Mouse (Mus musculus) thymus, adult 18-20 months (tissue): ENCODE measurements around the gene Ptges.
A peak's percentile ranks its signal among the peaks of the same experiment; 100 is the strongest.
"Not testable (repeated sequence)": the region's sequence is repeated elsewhere in the genome, so short reads cannot be mapped to it uniquely, and the experiment has no call there.

Experiments used
- DNase-seq, 2 experiments: peaks; one replicate each; pipeline ENCODE4 v3.0.0; 2022; ENCODE audit warnings: mixed read lengths in 2 of 2

The Ptges gene

DNA sequence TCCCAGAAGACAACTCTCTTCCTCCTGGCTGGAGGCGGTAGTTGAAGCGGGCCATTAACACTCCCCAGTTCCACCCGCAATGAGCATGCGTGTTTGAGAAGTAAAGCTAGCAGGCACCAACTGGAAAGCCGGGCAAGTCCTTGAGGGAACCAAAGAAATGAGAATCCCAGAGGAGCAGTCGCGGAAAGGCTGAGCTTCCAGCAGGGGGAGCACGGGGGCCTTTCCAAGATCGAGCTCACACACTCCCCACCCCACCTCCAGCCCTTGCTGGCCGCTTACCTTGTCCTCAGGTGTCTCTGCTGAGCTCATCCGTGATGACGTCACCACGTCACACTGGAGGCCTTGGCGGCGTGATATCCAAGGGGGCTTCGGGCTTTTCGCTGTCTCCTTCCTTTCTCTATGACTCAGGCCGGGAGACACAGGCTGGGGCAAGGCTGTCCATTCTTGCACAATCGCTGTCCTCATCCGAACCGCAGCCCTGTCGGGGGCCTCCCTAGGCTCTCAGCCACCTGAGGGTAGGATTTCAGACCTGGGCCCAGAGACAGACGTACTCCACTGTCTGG is at the start of gene Ptges:
Gene Ptges, minus strand, starts transcription at position 381 of the 563 bp plus-strand sequence.
- peak in 1 of 2 experiments; percentile 24 for DNase-seq

DNA sequence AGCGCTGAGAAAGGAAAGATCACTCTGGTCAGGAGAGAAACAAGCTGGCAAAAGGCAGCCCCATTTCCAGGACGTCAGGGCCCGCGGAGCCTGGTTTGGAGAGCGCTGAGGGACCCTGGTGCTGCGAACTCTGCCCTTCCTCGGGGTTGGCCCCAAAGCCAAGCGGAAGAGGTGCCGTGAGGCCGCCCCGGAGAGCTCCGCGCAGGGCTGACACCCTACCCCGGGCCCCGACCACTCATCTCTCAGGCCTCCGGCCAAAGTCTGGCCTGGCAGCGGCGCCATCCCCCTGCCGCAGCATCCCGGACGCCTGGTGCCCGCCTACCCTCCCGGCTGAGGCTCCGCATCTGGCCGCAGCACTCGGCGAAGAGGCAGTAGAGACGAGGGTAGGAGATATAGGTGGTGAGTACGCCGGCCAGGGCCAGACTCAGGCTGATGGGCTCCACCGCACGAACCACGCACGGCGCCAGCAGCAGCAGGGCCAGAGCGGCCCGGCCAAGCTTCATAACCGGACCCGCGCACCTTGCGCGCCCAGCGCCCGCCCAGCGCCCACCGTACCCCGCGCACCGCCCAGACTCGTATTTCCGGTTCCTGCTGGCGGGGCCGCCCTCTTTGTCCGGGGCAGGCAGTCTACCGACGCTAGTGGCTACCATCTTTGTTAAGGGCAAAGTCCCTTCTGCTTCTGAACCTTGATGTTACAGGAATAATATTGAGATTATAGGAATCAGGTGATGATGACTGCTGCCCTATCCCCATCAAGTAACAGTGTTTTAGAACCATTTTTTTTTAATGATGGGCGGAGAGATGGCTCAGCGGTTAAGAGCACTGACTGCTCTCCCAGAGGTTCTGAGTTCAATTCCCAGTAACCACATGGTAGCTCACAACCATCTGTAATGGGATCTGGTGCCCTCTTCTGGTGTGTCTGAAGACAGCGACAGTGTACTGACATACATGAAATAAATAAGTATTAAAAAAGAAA is 38.0 kb upstream of the Ptges start, which contains the start of gene Tor1a:
Gene Tor1a, minus strand, starts transcription at position 582 of the 976 bp plus-strand sequence.
- DNase-seq: peak; percentile 76 to 80

DNA sequence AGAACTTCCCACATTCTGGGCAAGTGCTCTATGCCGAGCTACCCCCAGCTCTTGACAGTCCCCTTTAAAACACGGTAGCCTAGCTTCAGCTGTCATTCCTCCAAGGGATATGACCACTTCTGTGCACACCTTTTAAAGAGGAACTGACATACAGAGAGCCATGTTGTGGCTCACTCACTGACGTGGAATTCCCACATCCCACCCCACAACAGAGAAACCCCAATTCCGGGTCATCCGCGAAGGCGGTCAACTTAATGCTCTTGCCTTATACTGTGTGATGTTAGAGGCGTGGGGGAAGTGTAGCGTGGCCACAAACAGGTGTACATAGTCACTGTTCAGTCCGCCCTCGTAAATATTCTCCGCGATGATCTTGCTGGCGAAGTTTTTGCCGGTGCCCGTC is 37.2 kb upstream of the Ptges start:
- DNase-seq: no peak

DNA sequence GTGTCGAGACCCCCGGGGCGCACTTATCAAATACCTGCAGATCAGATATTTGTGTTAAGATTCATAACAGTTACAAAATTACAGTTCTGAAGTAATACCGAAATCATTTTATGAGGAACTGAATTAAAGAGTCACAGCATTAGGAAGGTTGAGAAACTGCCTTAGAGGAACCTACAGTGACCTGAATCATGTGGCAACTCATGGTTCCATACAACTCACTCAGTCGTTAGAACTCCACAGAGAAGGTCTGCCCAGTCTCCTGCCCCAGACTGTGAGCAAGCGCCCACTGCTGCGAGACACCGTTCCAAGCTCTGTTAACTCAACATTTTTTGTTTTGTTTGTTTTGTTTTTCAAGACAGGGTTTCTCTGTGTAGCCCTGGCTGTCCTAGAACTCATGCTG is 36.0 kb upstream of the Ptges start:
- DNase-seq: no peak

DNA sequence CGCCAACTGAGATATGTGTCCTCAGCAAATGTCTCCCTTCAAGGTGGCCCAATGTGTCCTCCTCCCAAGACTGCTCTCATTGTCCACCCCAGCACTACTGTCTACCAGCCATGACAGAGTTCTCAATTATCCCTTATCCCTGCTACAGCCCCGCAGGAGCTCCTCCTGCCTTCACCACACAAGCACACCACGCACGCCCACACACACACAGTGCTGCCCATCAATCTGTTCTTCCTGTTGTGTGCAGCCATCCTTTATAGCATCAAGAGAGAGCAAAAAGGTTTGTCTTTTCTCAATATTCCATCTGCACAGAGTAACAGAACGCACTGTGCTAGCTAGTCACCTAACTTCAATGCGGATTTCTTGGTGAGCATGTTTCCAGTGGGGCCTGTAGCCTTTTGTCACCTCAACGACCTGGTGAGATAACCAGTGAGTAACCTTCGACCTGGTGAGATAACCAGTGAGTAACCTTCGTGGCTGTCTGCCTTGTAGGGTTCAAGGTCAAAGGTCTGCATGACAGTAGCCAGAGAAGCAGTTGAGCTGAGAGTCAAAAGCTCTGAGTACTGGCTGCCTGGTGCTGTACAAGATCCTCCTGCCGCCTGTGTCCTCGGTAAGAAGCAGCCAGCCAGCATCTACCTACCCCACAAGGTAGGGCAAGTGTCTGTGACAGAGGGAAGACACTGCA is 33.0 kb upstream of the Ptges start:
- DNase-seq: no peak

DNA sequence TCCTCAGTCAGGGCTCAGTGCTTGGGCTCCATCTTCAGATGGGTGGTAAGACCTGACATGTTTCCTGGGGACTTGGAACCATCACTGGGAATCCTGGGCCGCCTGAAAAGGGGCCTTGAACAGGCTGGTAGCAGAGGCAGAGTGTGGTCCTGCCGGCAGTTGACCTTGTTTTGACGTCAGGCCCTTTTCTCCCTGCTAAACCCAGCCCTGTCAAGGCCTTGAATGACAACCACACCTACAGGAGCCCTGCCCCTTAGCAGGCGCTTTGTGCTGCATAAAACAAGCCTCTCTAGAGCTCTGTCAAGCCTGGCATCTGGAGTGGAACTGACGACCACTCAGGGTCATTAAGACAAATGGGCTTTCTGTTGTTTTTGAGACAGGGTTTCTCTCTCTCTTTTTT is 30.2 kb upstream of the Ptges start:
- DNase-seq: no peak

DNA sequence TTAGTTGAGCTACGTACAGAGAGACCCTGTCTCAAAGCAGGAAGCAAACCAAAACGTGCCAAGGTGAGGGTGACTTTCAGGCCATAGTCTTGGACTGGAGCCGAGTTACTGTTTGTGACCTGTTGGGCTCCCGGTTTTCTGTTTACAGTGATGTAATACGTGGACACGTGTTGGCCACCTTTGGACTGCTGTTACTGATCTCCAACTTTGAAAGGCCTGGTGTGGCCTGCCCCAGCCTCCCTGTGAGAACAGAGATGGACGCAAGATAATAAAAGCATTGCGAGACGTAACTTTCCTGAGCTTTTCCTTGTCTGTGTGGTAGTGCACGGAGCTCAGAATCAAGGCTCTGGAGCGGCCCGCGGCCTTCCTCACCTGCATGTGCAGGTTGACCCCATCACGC is 29.1 kb upstream of the Ptges start:
- no peak for DNase-seq

DNA sequence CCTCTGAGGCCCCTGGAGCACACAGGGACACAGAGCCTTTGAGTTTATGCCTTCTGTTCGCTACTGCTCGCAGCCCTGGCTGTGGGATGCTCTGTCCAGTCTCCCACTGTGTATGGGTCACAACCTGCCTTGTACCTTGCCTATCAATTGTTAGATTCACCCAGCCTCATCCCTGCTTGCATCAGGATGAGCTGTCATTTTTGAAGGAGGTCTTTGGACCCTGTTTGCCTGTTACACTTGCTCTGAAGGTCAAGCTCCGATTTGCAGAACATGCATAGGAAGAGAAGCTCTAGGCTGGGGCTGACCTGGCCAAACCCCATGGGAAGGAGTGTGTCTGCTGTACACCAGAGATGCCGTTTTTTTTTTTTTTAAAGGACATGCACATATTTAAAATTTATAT is 27.8 kb upstream of the Ptges start:
- no peak for DNase-seq

DNA sequence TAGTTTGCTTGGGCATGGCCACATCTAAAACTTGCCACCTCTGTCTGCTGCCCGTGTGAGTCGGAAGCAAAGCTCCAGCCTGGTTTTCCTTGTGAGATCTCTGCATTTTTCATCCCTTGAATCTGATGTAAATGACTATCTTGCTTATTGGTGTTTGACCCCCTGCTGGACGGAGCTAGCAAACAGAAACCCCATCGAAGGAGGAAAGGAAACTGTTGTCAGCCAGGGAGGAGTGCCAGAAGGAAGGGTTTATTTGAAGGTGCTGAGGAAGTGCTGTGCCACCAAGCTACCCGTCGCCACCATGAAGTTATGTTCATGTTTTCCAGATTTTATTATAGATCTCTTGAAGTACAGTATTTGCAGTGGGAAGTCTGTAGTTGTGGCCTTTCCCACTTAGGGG is 25.1 kb upstream of the Ptges start:
- DNase-seq: no peak

DNA sequence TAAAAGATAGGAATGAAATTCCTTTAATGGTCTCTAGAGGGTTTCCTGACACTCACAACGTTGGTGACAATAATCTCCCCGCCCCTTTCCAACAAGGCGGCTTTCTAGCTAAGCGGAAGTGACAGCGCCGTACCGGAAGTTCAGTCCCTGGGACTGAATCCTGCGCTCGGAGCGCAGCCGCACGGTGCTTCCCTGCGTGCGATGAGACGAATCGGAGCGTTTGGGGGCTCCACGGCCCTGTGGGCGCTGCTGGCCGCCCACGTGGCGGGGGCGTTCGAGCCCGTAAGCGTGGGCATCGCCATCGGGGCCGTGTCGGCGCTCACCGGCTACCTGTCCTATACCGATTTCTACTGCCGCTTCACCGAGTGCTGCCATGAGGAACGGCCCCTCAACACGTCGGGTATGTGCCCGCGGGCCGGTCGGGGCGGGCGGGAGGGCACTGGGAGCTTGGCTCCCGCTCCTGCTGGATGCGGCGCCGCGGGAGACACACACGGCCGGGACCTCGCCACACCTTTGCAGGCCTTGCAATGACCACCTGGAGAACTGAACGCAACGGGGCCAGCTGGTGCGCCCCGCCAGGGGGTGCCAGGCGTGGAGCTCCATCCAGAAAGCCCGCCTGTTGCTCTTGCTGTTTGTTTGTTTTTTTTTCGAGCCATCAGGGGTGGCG is 23.3 kb upstream of the Ptges start, which contains the start of gene Tor1b:
Gene Tor1b, plus strand, starts transcription at position 136 of the 667 bp plus-strand sequence.
- DNase-seq: peak; percentile 73 to 80

DNA sequence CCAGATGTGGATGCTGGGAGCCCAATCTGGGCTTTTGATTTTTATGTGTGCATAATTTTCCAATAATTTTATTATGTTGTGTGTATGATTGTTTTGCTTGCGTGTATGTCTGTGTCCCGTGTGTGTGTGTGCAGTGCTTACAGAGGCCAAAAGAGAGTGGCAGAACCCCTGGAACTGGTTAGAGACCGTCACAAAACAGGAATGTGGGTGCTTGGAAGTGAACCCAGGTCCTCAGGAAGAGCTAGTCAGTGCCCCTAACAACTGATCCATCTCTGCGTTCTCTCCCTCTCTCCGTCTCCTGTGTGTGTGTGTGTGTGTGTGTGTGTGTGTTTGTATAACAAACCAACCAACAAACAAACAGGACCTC is 22.8 kb upstream of the Ptges start:
- DNase-seq: no peak

DNA sequence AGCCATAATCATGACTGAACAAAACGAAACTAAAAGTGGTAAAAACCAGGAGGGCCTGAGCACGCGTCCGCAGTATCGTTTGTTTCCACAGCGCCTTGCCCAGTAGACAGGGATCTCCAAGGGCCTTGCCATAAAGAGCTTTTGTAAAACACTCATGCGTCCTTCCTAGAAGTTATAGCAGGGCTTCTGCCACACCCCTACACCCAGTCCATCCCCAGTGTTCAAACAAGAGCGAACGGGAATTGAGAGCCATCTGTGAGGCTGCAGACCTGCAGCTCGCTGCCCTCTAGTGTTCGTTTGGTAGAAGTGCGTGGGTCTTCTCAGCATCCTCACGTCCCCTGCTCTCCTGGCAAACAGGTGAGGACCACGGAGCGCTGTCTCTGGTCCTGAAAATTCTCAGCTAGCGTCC is 12.9 kb upstream of the Ptges start:
- peak; percentile 35 to 65 for DNase-seq

DNA sequence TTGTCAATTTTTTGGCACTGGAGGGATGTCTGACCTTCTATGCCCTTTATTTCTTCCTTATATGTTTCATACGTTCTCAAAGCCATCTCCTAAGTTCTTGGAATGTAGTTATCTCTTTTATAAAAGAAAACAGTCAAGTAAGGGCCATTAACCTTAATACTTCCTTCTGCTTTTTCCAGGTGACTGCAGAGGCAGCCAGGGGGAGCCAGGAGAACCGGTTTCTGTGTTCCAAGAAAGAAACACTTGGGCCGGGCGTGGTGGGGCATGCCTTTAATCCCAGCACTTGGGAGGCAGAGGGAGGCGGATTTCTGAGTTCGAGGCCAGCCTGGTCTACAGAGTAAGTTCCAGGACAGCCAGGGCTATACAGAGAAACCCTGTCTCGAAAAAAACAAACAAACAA is 12.5 kb upstream of the Ptges start:
- not testable (repeated sequence) for DNase-seq

DNA sequence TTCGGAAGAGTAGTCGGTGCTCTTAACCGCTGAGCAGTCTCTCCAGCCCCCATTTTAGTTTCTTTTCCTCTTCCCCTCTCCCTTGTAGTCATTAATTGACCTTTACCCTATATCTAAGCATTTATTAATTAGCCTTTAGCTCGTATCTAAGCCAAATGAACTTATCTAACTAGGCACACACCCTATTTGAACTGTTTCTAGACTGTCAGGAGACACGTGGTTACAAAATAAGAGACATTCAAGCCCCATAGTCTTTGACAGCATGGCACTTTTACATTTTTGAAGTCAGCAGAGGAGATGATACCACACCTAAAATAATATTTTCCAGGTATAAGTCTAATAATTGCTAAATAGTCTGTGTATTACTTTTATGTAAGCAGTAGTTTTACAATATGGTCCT is 11.9 kb upstream of the Ptges start:
- DNase-seq: no peak

DNA sequence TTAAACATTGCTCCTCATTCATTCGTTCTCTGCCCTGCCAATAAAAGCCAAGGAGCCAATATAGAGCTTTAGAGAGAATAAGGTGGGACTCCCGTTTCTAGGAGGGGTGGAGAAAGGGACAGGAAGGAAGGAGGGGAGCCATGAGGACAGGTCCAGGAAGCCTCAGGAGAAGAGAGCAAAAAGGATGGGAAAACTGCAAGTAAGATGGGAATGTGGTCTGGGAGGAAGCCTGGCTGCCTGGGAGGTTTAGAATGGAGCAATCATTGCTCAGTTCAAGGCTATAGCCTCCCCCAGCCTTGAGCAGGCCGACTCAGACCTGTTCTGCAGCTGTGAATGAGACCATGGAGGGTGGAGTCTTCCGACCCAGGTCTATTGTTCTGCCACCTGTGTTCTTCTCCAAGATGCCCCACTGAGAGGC is 8.9 kb upstream of the Ptges start:
- no peak for DNase-seq

DNA sequence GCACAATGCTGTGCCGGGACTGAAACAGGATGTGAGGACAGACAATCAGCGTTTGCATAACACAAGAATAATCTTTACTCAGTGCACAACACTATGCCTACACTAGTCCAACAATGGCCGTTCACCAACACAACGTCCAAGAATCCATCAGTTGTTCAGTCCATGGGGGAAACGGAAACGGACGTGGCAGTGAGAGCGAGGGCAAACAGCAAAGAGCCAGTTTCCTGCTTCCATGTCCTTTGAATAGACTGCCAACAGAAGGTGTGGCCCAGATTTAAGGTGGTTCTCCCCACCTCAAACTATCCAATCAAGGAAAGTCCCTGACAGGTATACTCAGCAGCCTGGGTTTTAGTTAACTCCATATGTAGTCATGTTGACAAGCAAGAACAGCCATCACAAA is 8.1 kb upstream of the Ptges start:
- no peak for DNase-seq

DNA sequence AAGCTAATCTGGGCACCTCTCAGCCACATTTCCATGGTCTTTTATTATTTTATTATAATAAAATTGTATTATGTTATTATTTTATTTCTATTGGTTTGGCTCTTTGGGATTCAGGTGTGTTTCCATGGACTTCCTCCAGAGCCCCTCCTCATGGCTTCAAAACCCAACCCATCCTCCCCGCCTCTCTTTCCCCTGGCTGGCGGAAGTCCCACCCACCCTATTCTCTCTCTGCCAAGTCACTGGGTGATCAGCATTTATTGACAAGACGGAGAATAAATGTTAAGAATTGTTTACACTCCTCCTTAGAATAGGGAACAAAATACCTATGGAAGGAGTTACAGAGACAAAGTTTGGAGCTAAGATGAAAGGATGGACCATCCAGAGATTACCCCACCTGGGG is 7.1 kb upstream of the Ptges start:
- no peak for DNase-seq

DNA sequence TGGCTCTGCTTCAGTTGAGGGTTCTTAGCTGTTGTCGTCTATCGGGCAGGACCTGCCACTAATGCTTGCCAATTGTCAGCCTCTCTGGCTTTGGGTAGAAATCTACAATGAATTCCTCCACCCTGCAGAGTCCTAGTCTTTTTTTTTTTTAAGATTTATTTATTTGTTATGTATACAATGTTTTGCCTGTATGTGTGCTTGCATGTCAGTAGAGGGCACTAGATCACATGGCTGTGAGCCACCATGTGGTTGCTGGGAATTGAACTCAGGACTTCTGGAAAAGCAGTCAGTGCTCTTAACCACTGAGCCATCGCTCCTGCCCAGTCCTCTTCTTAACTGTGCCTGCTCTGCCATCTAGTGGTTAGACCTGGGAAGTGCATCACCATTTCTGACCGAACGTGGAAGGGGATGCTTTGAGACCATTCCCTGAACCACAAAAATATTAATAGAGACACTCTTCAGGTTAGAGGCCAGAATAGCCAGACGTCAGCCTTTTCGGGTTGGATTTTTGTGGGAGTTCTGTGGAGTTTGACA is 4.3 kb upstream of the Ptges start:
- peak in 1 of 2 experiments; percentile 37 for DNase-seq

DNA sequence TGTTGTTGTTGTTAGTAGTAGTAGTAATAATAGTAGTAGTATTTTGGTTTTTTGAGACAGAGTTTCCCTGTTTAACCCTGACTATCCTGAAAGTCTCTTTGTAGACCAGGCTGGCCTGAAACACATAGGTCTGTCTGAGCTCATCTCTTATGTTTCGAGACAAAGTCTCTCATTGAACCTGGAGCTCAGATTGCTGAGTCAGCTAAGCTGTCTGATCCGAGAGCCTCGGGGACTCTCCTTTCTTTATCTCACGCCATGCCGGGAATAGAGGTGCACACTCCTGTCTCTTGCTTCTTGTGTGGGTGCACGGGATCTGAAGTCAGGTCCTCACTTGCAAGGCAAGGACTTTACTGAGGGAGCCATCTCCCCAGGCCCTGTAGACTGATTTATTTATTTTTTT is 3.4 kb upstream of the Ptges start:
- DNase-seq: no peak

DNA sequence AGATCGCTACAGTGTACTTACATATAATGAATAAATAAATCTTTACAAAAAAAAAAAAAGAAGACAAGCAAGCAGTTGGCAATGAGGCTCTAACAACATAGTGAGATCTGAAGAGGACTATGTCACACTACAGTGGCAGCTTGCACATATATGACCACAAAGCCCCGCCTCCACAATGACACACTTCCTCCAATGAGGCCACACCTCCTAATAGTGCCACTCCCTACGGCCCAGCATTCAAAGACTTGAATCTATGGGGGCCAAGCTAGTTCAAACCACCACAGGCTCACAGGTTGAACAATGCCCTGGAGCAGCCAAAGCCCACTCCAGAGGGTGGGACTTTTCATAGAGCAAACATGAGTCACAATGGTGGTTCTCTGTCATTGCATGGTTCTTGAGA is 2.3 kb upstream of the Ptges start:
- DNase-seq: no peak

DNA sequence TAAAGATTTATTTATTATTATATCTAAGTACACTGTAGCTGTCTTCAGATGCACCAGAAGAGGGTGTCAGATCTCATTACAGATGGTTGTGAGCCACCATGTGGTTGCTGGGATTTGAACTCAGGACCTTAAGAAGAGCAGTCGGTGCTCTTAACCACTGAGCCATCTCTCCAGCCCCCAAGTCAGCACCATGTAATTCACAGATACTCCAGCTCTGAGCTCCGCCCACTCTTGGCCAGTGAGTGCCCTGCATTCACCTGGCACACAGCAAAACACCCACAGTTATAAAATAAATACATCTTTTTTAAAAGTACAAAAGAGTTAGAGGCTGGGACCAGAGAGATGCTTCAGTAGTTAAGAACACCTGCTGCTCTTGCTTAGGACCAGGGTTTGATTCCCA is 1.2 kb upstream of the Ptges start:
- not testable (repeated sequence) for DNase-seq

DNA sequence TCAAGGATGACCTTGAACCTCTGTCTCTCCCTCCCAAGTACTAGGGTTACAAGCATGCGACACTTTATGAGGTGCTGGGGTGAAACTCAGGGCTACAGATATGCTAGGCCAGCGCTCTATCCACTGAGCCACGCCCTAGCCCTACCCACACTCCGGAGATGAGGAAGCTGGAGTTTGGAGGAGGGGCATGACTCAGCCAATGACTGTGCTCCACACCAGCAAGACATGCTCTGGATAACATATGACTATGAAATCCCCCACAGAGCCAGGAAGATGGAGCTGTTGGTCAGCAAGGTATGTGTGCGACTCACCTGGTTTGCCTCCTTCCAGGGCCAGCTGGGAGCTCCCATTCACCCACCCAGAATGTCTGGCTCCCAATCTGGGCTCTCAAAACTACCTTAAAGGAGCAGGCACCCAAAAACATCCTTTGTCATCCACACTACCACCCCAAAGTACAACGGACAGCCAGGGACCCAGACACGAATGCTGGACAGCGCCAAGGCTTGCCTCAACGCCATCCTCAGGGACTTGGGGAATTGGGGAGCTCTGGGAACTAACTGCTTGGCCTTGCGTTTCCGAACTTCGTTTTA is 675 bp downstream of the Ptges start:
- DNase-seq: no peak
